Mouse (Mus musculus): ENCODE data around the gene Slc52a3. TPM values are rescaled to one million over a fixed set of nuclear protein-coding genes. Genes with fewer than 3 reads are reported as not detected.

The Slc52a3 gene
- 1 to 10 TPM; 3.1 to 5.4 TPM for total RNA-seq (2021)
- polyA plus RNA-seq (2012; rRNA removed) = 5.7 and 6.9 TPM in 2 replicates
- long read RNA-seq, partial matches to known transcripts = 0 of 3 reads
- long read RNA-seq, other reads (novel, unspliced or antisense) = 1 of 3 reads

- DNase-seq = peak; percentile 89
These were observed at the start of gene Slc52a3 for GRCm38 (mm10) chr2:151996229-151997189. Gene Slc52a3 (plus strand): TSS chr2:151996511.

GRCm38 (mm10) chr2:151947617-151948016 lies 48.7 kb upstream of the Slc52a3 start:
- no peak for DNase-seq

GRCm38 (mm10) chr2:151948311-151948710 lies 48.0 kb upstream of the Slc52a3 start:
- DNase-seq = no peak

- DNase-seq = no peak
These were observed 47.1 kb upstream of the Slc52a3 start for GRCm38 (mm10) chr2:151949082-151949774.

GRCm38 (mm10) chr2:151953665-151954064 lies 42.6 kb upstream of the Slc52a3 start:
- DNase-seq = peak; percentile 68

- peak; percentile 54 for DNase-seq
These were observed 39.7 kb upstream of the Slc52a3 start for GRCm38 (mm10) chr2:151956500-151957137.

- peak; percentile 78 for DNase-seq
These were observed 37.0 kb upstream of the Slc52a3 start for GRCm38 (mm10) chr2:151959274-151959673.

GRCm38 (mm10) chr2:151961284-151962196 lies 34.8 kb upstream of the Slc52a3 start:
- peak; percentile 64 for DNase-seq

GRCm38 (mm10) chr2:151962474-151962873 lies 33.8 kb upstream of the Slc52a3 start:
- peak; percentile 59 for DNase-seq

- DNase-seq = no peak
These were observed 33.0 kb upstream of the Slc52a3 start for GRCm38 (mm10) chr2:151963319-151963718.

GRCm38 (mm10) chr2:151964052-151964451 lies 32.3 kb upstream of the Slc52a3 start:
- DNase-seq = no peak

GRCm38 (mm10) chr2:151967176-151967750 lies 29.0 kb upstream of the Slc52a3 start:
- no peak for DNase-seq

GRCm38 (mm10) chr2:151967792-151968191 lies 28.5 kb upstream of the Slc52a3 start:
- DNase-seq = no peak

GRCm38 (mm10) chr2:151968451-151968850 lies 27.9 kb upstream of the Slc52a3 start:
- peak; percentile 45 for DNase-seq

- DNase-seq = no peak
These were observed 27.3 kb upstream of the Slc52a3 start for GRCm38 (mm10) chr2:151968986-151969385.

- peak; percentile 21 for DNase-seq
These were observed 26.9 kb upstream of the Slc52a3 start for GRCm38 (mm10) chr2:151969396-151969795.

- DNase-seq = peak; percentile 86
These were observed 25.8 kb upstream of the Slc52a3 start for GRCm38 (mm10) chr2:151970191-151971172.

- DNase-seq = no peak
These were observed 24.6 kb upstream of the Slc52a3 start for GRCm38 (mm10) chr2:151971748-151972147.

GRCm38 (mm10) chr2:151972880-151973594 lies 23.3 kb upstream of the Slc52a3 start:
- DNase-seq = no peak
